Mouse (Mus musculus): ENCODE measurements around the gene Vars. TPM values are rescaled to one million over a fixed set of nuclear protein-coding genes. Genes with fewer than 3 reads are reported as not detected.

Gene Vars
- polyA plus RNA-seq, 1 experiment = 208 TPM

GRCm38 (mm10) chr17:35027277-35028068 lies 26.7 kb downstream of the Vars start, which contains the start of gene Sapcd1:
Gene Sapcd1, minus strand, starts transcription at chr17:35028016.
- Histone ChIP-seq H3K36me3 (ENCODE audit: control insufficient read depth, insufficient read depth) (no peaks in the 10 kb centered on the region), H3K4me3 (no peak within 1 kb of the TSS), H3ac (ENCODE audit: control insufficient read depth, insufficient read length) (no peak within 1 kb of the TSS), H3K27me3 (ENCODE audit: control insufficient read depth, insufficient read depth, insufficient read length) (no peaks in the 10 kb centered on the region), H3K4me2 (ENCODE audit: low read depth) (no peak within 1 kb of the TSS), H3K79me2 (ENCODE audit: control insufficient read depth, insufficient read depth) (no peaks in the 10 kb centered on the region)
- TF ChIP-seq MAX (IDR thresholded peaks at IDR 0.05; ENCODE audit: low read depth) (no peak), E2F4 (IDR thresholded peaks at IDR 0.05; ENCODE audit: insufficient read depth) (no peak), USF1 (IDR thresholded peaks at IDR 0.05; ENCODE audit: low read depth) (no peak), TCF3 (IDR thresholded peaks at IDR 0.05; ENCODE audit: insufficient read length, low read depth) (no peak), POLR2AphosphoS2 (IDR thresholded peaks at IDR 0.05; ENCODE audit: insufficient read length, low read depth) (no peak), REST (IDR thresholded peaks at IDR 0.05; ENCODE audit: insufficient read depth, insufficient read length) (no peak), TCF12 (IDR thresholded peaks at IDR 0.05; ENCODE audit: insufficient read depth, poor library complexity, severe bottlenecking) (no peak)

- TF ChIP-seq TCF12 (IDR thresholded peaks at IDR 0.05; ENCODE audit: insufficient read depth, poor library complexity, severe bottlenecking) (no peak), CEBPB (IDR thresholded peaks at IDR 0.05; ENCODE audit: insufficient read depth, poor library complexity, severe bottlenecking) (no peak), MYOG (IDR thresholded peaks at IDR 0.05; ENCODE audit: control insufficient read depth in 1 of 3, insufficient read depth in 1 of 3, insufficient read length in 2 of 3, low read depth in 2 of 3) (no peak), SRF (IDR thresholded peaks at IDR 0.05; ENCODE audit: control insufficient read depth, insufficient read length, low read depth) (no peak), MAX (IDR thresholded peaks at IDR 0.05; ENCODE audit: low read depth) (no peak), USF1 (IDR thresholded peaks at IDR 0.05; ENCODE audit: low read depth) (no peak), REST (IDR thresholded peaks at IDR 0.05; ENCODE audit: insufficient read depth, insufficient read length) (no peak), POLR2AphosphoS2 (IDR thresholded peaks at IDR 0.05; ENCODE audit: insufficient read length, low read depth) (no peak), POLR2A (IDR thresholded peaks at IDR 0.05; ENCODE audit: insufficient read length, low read depth) (no peak), E2F4 (IDR thresholded peaks at IDR 0.05; ENCODE audit: insufficient read depth) (no peak)
- Histone ChIP-seq H3K79me2 (ENCODE audit: control insufficient read depth, insufficient read depth) (no peaks in the 10 kb centered on the region), H3K4me2 (ENCODE audit: low read depth) (no peak overlapping the region), H3K27me3 (ENCODE audit: control insufficient read depth, insufficient read depth, insufficient read length) (no peaks in the 10 kb centered on the region), H3K36me3 (ENCODE audit: control insufficient read depth, insufficient read depth) (no peaks in the 10 kb centered on the region), H3ac (ENCODE audit: control insufficient read depth, insufficient read length) (no peak overlapping the region), H3K4me3 (no peak overlapping the region)
Observed at GRCm38 (mm10) chr17:35028315-35028714, 27.5 kb downstream of the Vars start.

- Histone ChIP-seq H3ac (ENCODE audit: control insufficient read depth, insufficient read length) (no peak overlapping the region), H3K4me3 (no peak overlapping the region), H3K27me3 (ENCODE audit: control insufficient read depth, insufficient read depth, insufficient read length) (no peaks in the 10 kb centered on the region), H3K36me3 (ENCODE audit: control insufficient read depth, insufficient read depth) (no peaks in the 10 kb centered on the region), H3K79me2 (ENCODE audit: control insufficient read depth, insufficient read depth) (no peaks in the 10 kb centered on the region), H3K4me2 (ENCODE audit: low read depth) (peak overlapping the region; percentile 45)
- TF ChIP-seq REST (IDR thresholded peaks at IDR 0.05; ENCODE audit: insufficient read depth, insufficient read length) (no peak), USF1 (IDR thresholded peaks at IDR 0.05; ENCODE audit: low read depth) (no peak), TCF3 (IDR thresholded peaks at IDR 0.05; ENCODE audit: insufficient read length, low read depth) (no peak), MYOD1 (IDR thresholded peaks at IDR 0.05; ENCODE audit: control insufficient read depth in 1 of 3, insufficient read length in 2 of 3, low read depth in 2 of 3) (peak in 2 of 3 experiments; percentile 56 to 86), MAX (IDR thresholded peaks at IDR 0.05; ENCODE audit: low read depth) (no peak), MYOG (IDR thresholded peaks at IDR 0.05; ENCODE audit: control insufficient read depth in 1 of 3, insufficient read depth in 1 of 3, insufficient read length in 2 of 3, low read depth in 2 of 3) (peak in 2 of 3 experiments; percentile 75 to 80), SRF (IDR thresholded peaks at IDR 0.05; ENCODE audit: control insufficient read depth, insufficient read length, low read depth) (no peak), TCF12 (IDR thresholded peaks at IDR 0.05; ENCODE audit: insufficient read depth, poor library complexity, severe bottlenecking) (no peak)
Observed at GRCm38 (mm10) chr17:35029691-35030532, 29.1 kb downstream of the Vars start.

- Histone ChIP-seq H3K79me2 (ENCODE audit: control insufficient read depth, insufficient read depth) (no peaks in the 10 kb centered on the region), H3ac (ENCODE audit: control insufficient read depth, insufficient read length) (no peak overlapping the region), H3K4me3 (no peak overlapping the region), H3K36me3 (ENCODE audit: control insufficient read depth, insufficient read depth) (no peaks in the 10 kb centered on the region), H3K4me2 (ENCODE audit: low read depth) (no peak overlapping the region), H3K27me3 (ENCODE audit: control insufficient read depth, insufficient read depth, insufficient read length) (no peaks in the 10 kb centered on the region)
- TF ChIP-seq TCF3 (IDR thresholded peaks at IDR 0.05; ENCODE audit: insufficient read length, low read depth) (no peak), REST (IDR thresholded peaks at IDR 0.05; ENCODE audit: insufficient read depth, insufficient read length) (no peak), POLR2AphosphoS2 (IDR thresholded peaks at IDR 0.05; ENCODE audit: insufficient read length, low read depth) (no peak), POLR2A (IDR thresholded peaks at IDR 0.05; ENCODE audit: insufficient read length, low read depth) (no peak), MYOD1 (IDR thresholded peaks at IDR 0.05; ENCODE audit: control insufficient read depth in 1 of 3, insufficient read length in 2 of 3, low read depth in 2 of 3) (no peak), SRF (IDR thresholded peaks at IDR 0.05; ENCODE audit: control insufficient read depth, insufficient read length, low read depth) (no peak), MYOG (IDR thresholded peaks at IDR 0.05; ENCODE audit: control insufficient read depth in 1 of 3, insufficient read depth in 1 of 3, insufficient read length in 2 of 3, low read depth in 2 of 3) (no peak), USF1 (IDR thresholded peaks at IDR 0.05; ENCODE audit: low read depth) (no peak), TCF12 (IDR thresholded peaks at IDR 0.05; ENCODE audit: insufficient read depth, poor library complexity, severe bottlenecking) (no peak), CEBPB (IDR thresholded peaks at IDR 0.05; ENCODE audit: insufficient read depth, poor library complexity, severe bottlenecking) (no peak), E2F4 (IDR thresholded peaks at IDR 0.05; ENCODE audit: insufficient read depth) (no peak), MAX (IDR thresholded peaks at IDR 0.05; ENCODE audit: low read depth) (no peak)
Observed at GRCm38 (mm10) chr17:35031272-35031671, 30.5 kb downstream of the Vars start.

Data from myocyte (in vitro differentiated cells).